Mouse (Mus musculus): ENCODE results near the gene Rfx1.

Rfx1 gene

GRCm38 (mm10) chr8:84089277-84089676 lies 22.6 kb downstream of the Rfx1 start:
- no peak for DNase-seq (ENCODE audit: low read depth)

- DNase-seq (ENCODE audit: low read depth): no peak
Measured at GRCm38 (mm10) chr8:84090585-84090984, 24.0 kb downstream of the Rfx1 start.

GRCm38 (mm10) chr8:84096061-84096460 lies 29.4 kb downstream of the Rfx1 start:
- no peak for DNase-seq (ENCODE audit: low read depth)

GRCm38 (mm10) chr8:84098376-84098775 lies 31.7 kb downstream of the Rfx1 start:
- DNase-seq (ENCODE audit: low read depth): no peak

GRCm38 (mm10) chr8:84101476-84102270 lies 35.0 kb downstream of the Rfx1 start:
- no peak for DNase-seq (ENCODE audit: low read depth)

- no peak for DNase-seq (ENCODE audit: low read depth)
Measured at GRCm38 (mm10) chr8:84103601-84104000, 37.0 kb downstream of the Rfx1 start.

- peak; percentile 91 for DNase-seq (ENCODE audit: low read depth)
Measured at GRCm38 (mm10) chr8:84104221-84104620, 37.6 kb downstream of the Rfx1 start.

GRCm38 (mm10) chr8:84104697-84105609 lies 38.3 kb downstream of the Rfx1 start, which contains the start of gene Dcaf15:
Gene Dcaf15 (minus strand): TSS chr8:84104768.
- DNase-seq (ENCODE audit: low read depth): peak; percentile 99

GRCm38 (mm10) chr8:84105676-84106075 lies 39.0 kb downstream of the Rfx1 start:
- peak; percentile 67 for DNase-seq (ENCODE audit: low read depth)

GRCm38 (mm10) chr8:84106216-84107040 lies 39.8 kb downstream of the Rfx1 start:
- DNase-seq (ENCODE audit: low read depth): peak; percentile 86

GRCm38 (mm10) chr8:84115646-84116045 lies 49.0 kb downstream of the Rfx1 start:
- no peak for DNase-seq (ENCODE audit: low read depth)

GRCm38 (mm10) chr8:84122151-84122550 lies 55.5 kb downstream of the Rfx1 start:
- no peak for DNase-seq (ENCODE audit: low read depth)

GRCm38 (mm10) chr8:84125656-84126055 lies 59.0 kb downstream of the Rfx1 start, which contains the start of gene Podnl1:
Gene Podnl1 (plus strand): TSS chr8:84125989.
- peak; percentile 38 for DNase-seq (ENCODE audit: low read depth)

GRCm38 (mm10) chr8:84126742-84127141 lies 60.1 kb downstream of the Rfx1 start:
- no peak for DNase-seq (ENCODE audit: low read depth)

GRCm38 (mm10) chr8:84127202-84127901 lies 60.7 kb downstream of the Rfx1 start:
- peak; percentile 98 for DNase-seq (ENCODE audit: low read depth)

- DNase-seq (ENCODE audit: low read depth): peak; percentile 82
Measured at GRCm38 (mm10) chr8:84128277-84128676, 61.6 kb downstream of the Rfx1 start.

GRCm38 (mm10) chr8:84130806-84131205 lies 64.2 kb downstream of the Rfx1 start:
- no peak for DNase-seq (ENCODE audit: low read depth)

GRCm38 (mm10) chr8:84132225-84132624 lies 65.6 kb downstream of the Rfx1 start:
- peak; percentile 54 for DNase-seq (ENCODE audit: low read depth)

- DNase-seq (ENCODE audit: low read depth): no peak
Measured at GRCm38 (mm10) chr8:84137848-84138247, 71.2 kb downstream of the Rfx1 start.

GRCm38 (mm10) chr8:84140838-84141237 lies 74.2 kb downstream of the Rfx1 start:
- DNase-seq (ENCODE audit: low read depth): no peak

- no peak for DNase-seq (ENCODE audit: low read depth)
Measured at GRCm38 (mm10) chr8:84144636-84145245, 78.1 kb downstream of the Rfx1 start.

Measured in induced T-regulatory cell, adult 2 months (primary cell).